Mouse (Mus musculus) forebrain, embryonic 11.5 days (tissue): ENCODE results near the gene Bcl11b. TPM values are rescaled to one million over a fixed set of nuclear protein-coding genes. Genes with fewer than 3 reads are reported as not detected.

Experiments
- ATAC-seq: fragments of 200-750 bp; cut with Nextera tagmentation; replicated peaks from 2 replicates; pipeline ENCODE4 v1.8.0; 2017; ENCODE audit warnings: moderate TSS enrichment; ENCODE audit not compliant: low FRiP score
- DNase-seq: peaks from one replicate; pipeline ENCODE4 v3.0.0-alpha.2; 2017; ENCODE audit warnings: low spot score
- H3K27ac ChIP-seq: fragments of 300-500 bp; sonication (generic); 2 replicates; pipeline ENCODE4 v1.5.1; 2014; ENCODE audit warnings: low read depth, low read length
- H3K27me3 ChIP-seq: fragments of 300-500 bp; sonication (generic); 2 replicates; pipeline ENCODE4 v1.6.1; 2014; ENCODE audit warnings: mild to moderate bottlenecking, low read length, mixed read lengths; ENCODE audit not compliant: control insufficient read depth, insufficient read depth
- H3K36me3 ChIP-seq: fragments of 300-500 bp; sonication (generic); 2 replicates; pipeline ENCODE4 v1.6.1; 2014; ENCODE audit warnings: mild to moderate bottlenecking, low read length, moderate library complexity, mixed read lengths; ENCODE audit not compliant: control insufficient read depth, insufficient read depth
- H3K4me1 ChIP-seq: fragments of 300-500 bp; sonication (generic); replicated peaks from 2 replicates; pipeline ENCODE4 v1.6.1; 2014; ENCODE audit warnings: low read length, mixed read lengths; ENCODE audit not compliant: control insufficient read depth, insufficient read depth
- H3K4me2 ChIP-seq: fragments of 300-500 bp; sonication (generic); 2 replicates; pipeline ENCODE4 v1.6.1; 2014; ENCODE audit warnings: low read depth, mild to moderate bottlenecking, low read length, moderate library complexity, mixed read lengths; ENCODE audit not compliant: severe bottlenecking
- H3K4me3 ChIP-seq: fragments of 300-500 bp; sonication (generic); 2 replicates; pipeline ENCODE4 v1.5.1; 2014; ENCODE audit warnings: low read depth, low read length
- H3K9ac ChIP-seq: fragments of 300-500 bp; sonication (generic); 2 replicates; pipeline ENCODE4 v1.6.1; 2014; ENCODE audit warnings: low read length
- H3K9me3 ChIP-seq: fragments of 300-500 bp; sonication (generic); 2 replicates; pipeline ENCODE4 v1.6.1; 2016; ENCODE audit warnings: low read length, mixed read lengths; ENCODE audit not compliant: control insufficient read depth
- WGBS: fragments of 180-500 bp; shearing (Covaris S2); extraction: QIAGEN DNeasy Blood & Tissue Kit; methylation state at CpG from one replicate; pipeline ENCODE4 v1.1.7; 2014; 5-methylcytosine and 5-hydroxymethylcytosine counted together
- polyA plus RNA-seq: library from polyadenylated mRNA; unstranded; fragments of >200 nt; fragmentation: Nextera tagmentation; extraction: Ambion mirVana; gene quantifications from 2 replicates; pipeline ENCODE4 v1.2.1, GENCODE M21; 2014

Gene Bcl11b
- polyA plus RNA-seq, 1 experiment from 2014 or later = 19.4 TPM

GRCm38 (mm10) chr12:107994421-107994820 is 9.0 kb downstream of the Bcl11b start:
- 73% methylated on average over 4 of the region's 4 CpGs for WGBS
- H3K4me2 ChIP-seq = no peak overlapping the region
- no peak for DNase-seq
- H3K27ac ChIP-seq = no peak overlapping the region
- no peaks in the 10 kb centered on the region for H3K9me3 ChIP-seq
- peaks cover 32% of the 10 kb centered on the region for H3K4me1 ChIP-seq
- no peaks in the 10 kb centered on the region for H3K36me3 ChIP-seq
- no peak for ATAC-seq
- H3K4me3 ChIP-seq = no peak overlapping the region
- H3K9ac ChIP-seq = no peak overlapping the region
- H3K27me3 ChIP-seq = no peaks in the 10 kb centered on the region

GRCm38 (mm10) chr12:107993029-107993428 is 10.4 kb downstream of the Bcl11b start:
- no peak for DNase-seq
- no peak for ATAC-seq
- H3K9me3 ChIP-seq = no peaks in the 10 kb centered on the region
- WGBS = 85% methylated on average over 4 of the region's 4 CpGs
- H3K4me2 ChIP-seq = no peak overlapping the region
- H3K27me3 ChIP-seq = no peaks in the 10 kb centered on the region
- H3K4me1 ChIP-seq = peaks cover 33% of the 10 kb centered on the region
- no peak overlapping the region for H3K9ac ChIP-seq
- no peak overlapping the region for H3K27ac ChIP-seq
- no peak overlapping the region for H3K4me3 ChIP-seq
- no peaks in the 10 kb centered on the region for H3K36me3 ChIP-seq

GRCm38 (mm10) chr12:107991191-107991590 is 12.2 kb downstream of the Bcl11b start:
- Histone ChIP-seq H3K9me3 (no peaks in the 10 kb centered on the region), H3K36me3 (no peaks in the 10 kb centered on the region), H3K9ac (no peak overlapping the region), H3K27me3 (no peaks in the 10 kb centered on the region), H3K4me1 (peaks cover 28% of the 10 kb centered on the region), H3K27ac (no peak overlapping the region), H3K4me2 (no peak overlapping the region), H3K4me3 (no peak overlapping the region)
- 76% methylated on average over 11 of the region's 11 CpGs for WGBS
- ATAC-seq = no peak
- no peak for DNase-seq

GRCm38 (mm10) chr12:107983211-107983610 is 20.2 kb downstream of the Bcl11b start:
- H3K27me3 ChIP-seq = no peaks in the 10 kb centered on the region
- H3K4me2 ChIP-seq = no peak overlapping the region
- ATAC-seq (no peak), DNase-seq (no peak)
- H3K27ac ChIP-seq = no peak overlapping the region
- no peak overlapping the region for H3K9ac ChIP-seq
- H3K36me3 ChIP-seq = no peaks in the 10 kb centered on the region
- no peak overlapping the region for H3K4me3 ChIP-seq
- H3K4me1 ChIP-seq = peaks cover 43% of the 10 kb centered on the region
- WGBS = 88% methylated on average over 8 of the region's 8 CpGs
- H3K9me3 ChIP-seq = no peaks in the 10 kb centered on the region

GRCm38 (mm10) chr12:107982306-107982705 is 21.1 kb downstream of the Bcl11b start:
- no peak for DNase-seq
- ATAC-seq = no peak
- Histone ChIP-seq H3K36me3 (no peaks in the 10 kb centered on the region), H3K27ac (no peak overlapping the region), H3K9me3 (no peaks in the 10 kb centered on the region), H3K27me3 (no peaks in the 10 kb centered on the region), H3K4me1 (peaks cover 50% of the 10 kb centered on the region), H3K4me2 (no peak overlapping the region), H3K9ac (no peak overlapping the region), H3K4me3 (no peak overlapping the region)
- WGBS = 64% methylated on average over 9 of the region's 9 CpGs

- DNase-seq (no peak), ATAC-seq (no peak)
- Histone ChIP-seq H3K27me3 (no peaks in the 10 kb centered on the region), H3K36me3 (no peaks in the 10 kb centered on the region), H3K27ac (peak overlapping the region; percentile 95), H3K9me3 (no peaks in the 10 kb centered on the region), H3K4me3 (no peak overlapping the region), H3K4me1 (peaks cover 61% of the 10 kb centered on the region), H3K9ac (peak overlapping the region; percentile 71; the same call in 1 of the 2 replicates), H3K4me2 (peak overlapping the region; percentile 61; the same call in 1 of the 2 replicates)
- WGBS = 12% methylated on average over 6 of the region's 6 CpGs
These were observed 22.2 kb downstream of the Bcl11b start for GRCm38 (mm10) chr12:107981231-107981630.

GRCm38 (mm10) chr12:107980261-107980961 is 23.0 kb downstream of the Bcl11b start:
- H3K4me3 ChIP-seq = peak overlapping the region; percentile 25
- peaks cover 69% of the 10 kb centered on the region for H3K4me1 ChIP-seq
- H3K27me3 ChIP-seq = no peaks in the 10 kb centered on the region
- DNase-seq (peak; percentile 89), ATAC-seq (peak; percentile 71)
- peak overlapping the region; percentile 71 for H3K9ac ChIP-seq
- H3K36me3 ChIP-seq = no peaks in the 10 kb centered on the region
- H3K4me2 ChIP-seq = peak overlapping the region; percentile 61
- under 1% methylated on average over 47 of the region's 51 CpGs for WGBS
- H3K27ac ChIP-seq = peak overlapping the region; percentile 95
- H3K9me3 ChIP-seq = no peaks in the 10 kb centered on the region

- Histone ChIP-seq H3K4me3 (peak overlapping the region; percentile 25), H3K4me2 (peak overlapping the region; percentile 61), H3K9ac (peak overlapping the region; percentile 71), H3K9me3 (no peaks in the 10 kb centered on the region), H3K27me3 (no peaks in the 10 kb centered on the region), H3K4me1 (peaks cover 74% of the 10 kb centered on the region), H3K27ac (peak overlapping the region; percentile 95), H3K36me3 (no peaks in the 10 kb centered on the region)
- WGBS = under 1% methylated on average over 27 of the region's 28 CpGs
- ATAC-seq (peak; percentile 70), DNase-seq (peak; percentile 87)
These were observed 23.6 kb downstream of the Bcl11b start for GRCm38 (mm10) chr12:107979710-107980260.
